Mouse (Mus musculus): Measurements from ENCODE around the gene Smg6.

The Smg6 gene

DNA sequence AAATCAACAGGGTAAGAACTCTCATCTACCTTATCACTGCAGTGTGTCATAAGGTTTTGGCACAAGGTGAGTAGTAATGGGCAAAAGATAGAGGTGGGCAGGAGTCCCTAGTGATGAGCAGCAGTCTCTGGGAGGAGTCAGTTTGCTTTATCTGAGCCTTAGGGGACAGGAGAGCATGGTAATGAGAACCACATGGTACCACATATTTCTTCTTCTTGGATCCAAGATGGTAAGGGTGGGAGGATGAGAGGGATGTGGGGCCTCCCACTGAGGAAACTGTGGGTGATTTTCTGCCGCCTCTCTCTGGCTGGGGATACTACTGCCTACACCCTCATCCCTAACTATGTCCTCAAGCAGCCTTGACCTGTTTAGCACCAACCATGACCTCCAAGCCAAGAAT, 125.6 kb downstream of the Smg6 start:
- no peak for DNase-seq

DNA sequence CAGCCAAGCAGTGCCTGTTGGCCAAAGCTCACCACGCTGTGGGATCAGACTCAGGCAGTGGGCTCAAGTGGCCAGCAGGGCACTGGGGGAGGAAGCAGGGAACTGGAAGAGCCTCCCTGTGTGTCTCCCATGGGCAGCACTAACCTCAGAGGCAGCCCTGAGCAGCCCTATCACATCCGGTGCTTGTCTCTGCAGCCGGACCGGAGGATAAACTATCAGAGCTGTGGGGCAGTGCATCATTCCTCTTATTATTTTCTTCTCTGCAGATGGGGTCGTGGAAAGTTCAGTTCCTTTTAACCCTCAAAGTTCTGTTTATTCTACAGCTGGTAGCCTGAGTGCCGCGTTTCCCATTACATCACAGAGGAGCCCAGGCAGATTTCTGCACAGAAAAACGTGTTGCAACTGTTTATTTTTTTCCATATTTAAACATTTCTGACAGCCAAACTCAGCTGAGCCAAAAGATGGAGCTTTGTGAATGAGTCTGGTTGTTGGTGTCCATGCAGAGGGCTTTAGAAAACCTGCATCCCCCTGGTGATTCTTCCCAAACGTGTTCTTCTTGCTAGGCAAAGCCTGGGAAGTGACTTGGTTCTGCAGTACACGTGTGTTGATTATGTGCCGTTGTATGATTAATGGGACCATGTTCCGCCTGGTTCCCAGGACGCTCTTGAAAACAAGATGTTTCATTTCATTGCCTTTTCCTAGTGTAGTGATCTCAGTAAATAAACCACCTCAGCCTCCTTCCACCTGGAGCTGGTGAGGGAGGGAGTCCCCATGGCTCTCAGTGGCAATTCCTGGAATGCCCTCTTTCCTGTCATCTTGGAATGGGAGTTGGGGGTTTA, 126.3 kb downstream of the Smg6 start:
- peak; percentile 22 for DNase-seq

DNA sequence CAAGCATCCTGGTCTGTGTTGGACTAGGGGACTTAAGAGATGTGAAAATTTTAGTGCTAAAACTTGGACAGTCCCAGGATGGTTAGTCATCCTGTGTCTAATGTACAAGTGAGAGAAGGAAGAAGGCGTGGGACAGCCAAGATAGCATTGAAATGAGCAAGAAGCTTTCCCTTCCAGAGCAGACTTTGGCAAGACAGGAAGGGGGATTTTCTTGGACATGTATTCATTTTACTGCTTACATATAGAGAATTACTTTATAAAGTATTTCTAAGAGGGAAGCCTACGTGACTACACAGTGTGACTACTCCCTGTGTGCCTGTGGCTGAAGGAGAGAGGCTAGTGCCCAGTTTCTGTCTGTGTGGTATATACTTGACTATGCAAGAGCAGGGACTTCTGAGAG, 127.4 kb downstream of the Smg6 start:
- no peak for DNase-seq

DNA sequence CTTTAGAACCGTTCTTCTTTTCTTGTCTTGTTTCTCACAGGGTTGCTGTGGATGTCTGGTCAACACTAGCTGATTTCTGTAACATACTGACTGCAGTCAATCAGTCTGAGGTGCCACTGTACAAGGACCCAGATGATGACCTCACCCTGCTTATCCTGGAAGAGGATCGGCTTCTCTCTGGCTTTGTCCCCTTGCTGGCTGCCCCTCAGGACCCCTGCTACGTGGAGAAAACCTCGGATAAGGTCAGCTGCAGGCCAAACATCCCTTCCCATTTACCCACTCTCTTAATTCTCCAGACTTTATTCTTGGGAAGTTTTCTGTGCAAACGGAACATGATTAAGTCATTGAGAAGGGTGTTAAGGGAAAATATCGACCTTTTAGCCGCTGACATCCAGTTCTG, 128.1 kb downstream of the Smg6 start:
- DNase-seq: no peak

DNA sequence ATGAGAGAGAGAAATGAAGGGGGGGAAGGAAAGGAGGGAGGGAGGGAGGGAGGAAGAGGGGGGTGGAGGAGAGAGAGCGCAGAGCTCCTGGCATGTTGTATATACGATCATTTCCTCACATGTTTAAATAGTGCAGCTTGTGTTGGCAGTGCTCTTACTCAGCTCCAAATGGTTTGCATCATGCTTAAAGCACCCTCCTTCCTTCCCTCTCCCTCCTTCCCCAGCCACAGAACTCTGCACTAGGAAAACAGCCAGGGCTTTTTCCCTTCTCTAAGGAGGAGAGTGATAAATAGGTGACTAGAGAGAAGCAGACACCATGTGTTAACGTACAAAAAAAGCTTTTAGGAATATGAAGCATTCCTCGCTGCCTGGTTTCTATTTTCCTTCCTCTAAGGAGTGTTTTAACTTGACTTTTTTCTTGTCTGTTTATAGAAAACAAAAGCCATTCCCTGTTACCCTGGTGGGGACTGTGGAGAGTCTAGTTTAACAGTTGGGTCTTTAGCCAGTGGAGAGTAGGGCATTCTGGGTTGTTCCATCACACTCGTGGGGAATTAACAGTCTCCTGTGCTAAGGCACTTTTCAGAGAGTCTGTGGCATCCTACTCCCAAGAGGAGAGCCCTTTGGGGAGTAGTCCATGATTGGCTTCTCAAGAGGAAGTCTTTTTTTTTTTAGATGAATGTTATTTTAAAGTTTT, 128.7 kb downstream of the Smg6 start:
- no peak for DNase-seq

DNA sequence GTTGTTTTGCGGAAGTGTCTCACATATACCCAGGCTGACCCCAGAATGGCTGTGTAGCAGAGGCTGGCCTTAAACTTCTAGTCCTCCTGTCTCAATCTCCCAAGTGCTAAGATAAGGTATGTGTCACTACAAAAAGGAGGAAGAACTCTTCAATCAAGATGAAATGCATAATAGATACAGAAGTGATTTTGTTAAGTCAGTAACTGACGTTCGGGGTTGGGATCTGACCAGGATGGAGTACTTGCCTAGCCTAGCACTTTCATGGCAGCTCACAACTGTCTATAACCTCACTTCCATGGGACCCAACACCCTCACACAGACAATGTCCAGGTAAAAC, 129.2 kb downstream of the Smg6 start:
- no peak for DNase-seq

DNA sequence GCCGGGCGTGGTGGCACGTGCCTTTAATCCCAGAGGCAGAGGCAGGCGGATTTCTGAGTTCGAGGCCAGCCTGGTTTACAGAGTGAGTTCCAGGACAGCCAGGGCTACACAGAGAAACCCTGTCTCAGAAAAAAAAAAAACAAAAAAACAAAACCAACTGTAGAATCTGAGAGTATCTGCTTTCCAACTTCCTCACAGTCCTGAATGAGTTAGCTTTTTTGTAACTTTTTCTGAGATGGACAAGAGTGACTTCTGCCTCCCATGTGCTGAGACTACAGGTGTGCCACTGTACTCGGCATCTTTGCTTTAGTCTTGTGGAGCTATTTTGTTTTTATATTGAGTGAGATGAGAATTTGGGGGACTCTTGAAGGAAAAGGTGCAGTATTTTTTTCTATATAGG, 137.0 kb downstream of the Smg6 start:
- DNase-seq: no peak

DNA sequence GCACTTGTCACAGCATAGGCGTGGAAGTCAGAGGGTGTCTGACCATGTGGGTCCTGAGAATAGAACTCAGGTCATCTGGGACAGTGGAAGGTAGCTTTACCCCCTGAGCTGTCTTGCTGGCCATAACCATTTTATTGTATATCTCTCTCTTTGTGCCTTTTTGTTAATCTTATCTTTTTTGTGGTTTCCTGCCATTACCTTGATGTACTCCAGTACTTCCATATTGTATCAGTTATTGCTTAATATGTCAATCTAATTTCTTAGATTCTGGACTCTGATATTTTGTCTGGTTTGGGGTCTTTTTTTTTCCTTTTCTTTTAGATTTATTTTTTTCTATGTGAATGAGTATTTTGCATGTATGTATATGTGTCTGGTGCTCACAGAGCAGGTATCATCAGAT, 138.6 kb downstream of the Smg6 start:
- no peak for DNase-seq

DNA sequence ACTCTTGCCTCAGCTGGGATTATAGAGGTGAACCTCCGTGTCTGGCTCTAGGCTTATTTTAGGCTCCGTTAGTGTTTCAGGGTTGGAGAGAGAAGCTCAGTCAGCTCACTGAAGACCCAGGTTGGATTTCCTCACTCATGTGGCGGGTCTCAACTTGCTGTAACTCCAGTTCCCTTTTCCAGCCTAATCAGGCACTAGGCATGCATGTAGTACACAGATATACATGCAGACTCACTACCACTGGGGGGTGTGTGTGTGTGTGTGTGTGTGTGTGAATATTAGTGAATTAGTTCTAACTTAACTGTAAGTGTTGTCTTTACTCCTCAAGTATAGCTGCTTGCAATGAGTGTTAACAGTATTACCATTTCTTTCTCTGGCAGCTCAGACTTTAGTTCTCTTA, 145.7 kb downstream of the Smg6 start:
- no peak for DNase-seq

DNA sequence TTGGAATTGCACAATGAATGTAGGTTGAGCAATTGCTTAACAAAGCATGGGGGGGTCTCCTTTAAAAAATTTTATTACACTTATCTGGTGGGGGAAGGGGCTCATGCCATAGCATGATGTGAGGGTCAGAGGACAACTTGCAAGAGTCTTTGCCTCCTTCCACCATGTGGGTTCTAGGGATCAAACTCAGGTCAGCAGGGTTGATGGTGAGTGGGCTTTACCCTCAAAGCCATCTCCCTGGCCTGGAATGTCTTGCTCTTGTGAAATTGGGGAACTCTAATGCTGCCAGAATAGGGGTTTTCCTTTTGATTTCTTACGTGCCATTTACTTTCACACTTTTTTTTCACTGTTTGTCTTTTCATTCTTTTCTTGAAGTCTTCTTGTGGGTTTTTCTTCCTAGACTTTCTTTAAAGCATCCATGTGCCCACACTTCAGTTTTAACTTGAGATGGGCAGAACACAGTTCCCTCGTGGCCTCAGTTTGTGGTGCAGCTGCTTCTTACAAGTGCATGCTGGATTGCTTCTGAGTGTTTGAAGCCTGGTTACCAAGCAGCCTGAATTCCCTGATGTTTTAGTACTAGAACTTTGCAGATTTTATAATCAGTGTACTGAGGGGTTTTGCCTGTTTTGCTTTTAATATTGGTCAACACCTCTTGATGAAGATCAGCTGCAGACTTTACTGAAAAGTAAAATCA, 147.5 kb downstream of the Smg6 start:
- no peak for DNase-seq

DNA sequence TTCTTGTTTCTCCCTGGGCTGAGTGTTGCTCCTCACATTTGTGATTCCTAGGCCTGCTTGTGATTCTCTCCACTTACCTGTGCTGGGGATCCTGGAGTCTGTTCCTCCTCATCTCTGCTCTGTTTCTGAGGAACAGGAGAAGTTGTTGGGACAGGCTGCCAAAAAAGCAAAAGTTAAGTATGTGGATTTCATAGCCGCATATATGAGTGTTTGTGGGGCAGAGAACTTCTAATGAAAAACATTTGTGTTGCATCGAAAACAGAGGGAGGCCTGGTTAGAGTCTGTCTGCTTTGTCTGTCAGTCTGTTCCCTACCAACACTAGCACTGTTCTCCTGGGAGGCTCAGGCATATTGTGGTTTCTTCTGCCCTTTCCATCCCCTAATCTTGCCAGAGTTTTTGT, 148.1 kb downstream of the Smg6 start:
- DNase-seq: no peak

DNA sequence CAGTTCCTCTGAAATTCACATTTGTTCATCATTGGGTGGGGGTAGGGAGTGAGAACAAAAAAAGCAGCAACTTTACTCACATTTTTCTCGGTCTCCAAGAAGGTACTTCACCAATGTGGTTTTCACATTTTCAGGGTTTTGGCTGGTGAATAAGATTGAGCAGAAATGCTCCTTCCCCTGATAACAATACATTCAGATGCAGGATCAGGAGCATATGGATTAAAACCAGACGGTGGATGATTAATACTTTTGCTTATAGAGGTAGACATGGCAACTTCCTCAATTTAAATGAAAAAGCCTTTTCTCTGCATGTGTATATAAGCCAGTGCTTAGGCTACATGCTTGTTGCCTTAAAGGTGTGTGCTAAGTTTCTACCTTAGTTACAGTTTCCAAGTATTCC, 148.9 kb downstream of the Smg6 start:
- DNase-seq: no peak

DNA sequence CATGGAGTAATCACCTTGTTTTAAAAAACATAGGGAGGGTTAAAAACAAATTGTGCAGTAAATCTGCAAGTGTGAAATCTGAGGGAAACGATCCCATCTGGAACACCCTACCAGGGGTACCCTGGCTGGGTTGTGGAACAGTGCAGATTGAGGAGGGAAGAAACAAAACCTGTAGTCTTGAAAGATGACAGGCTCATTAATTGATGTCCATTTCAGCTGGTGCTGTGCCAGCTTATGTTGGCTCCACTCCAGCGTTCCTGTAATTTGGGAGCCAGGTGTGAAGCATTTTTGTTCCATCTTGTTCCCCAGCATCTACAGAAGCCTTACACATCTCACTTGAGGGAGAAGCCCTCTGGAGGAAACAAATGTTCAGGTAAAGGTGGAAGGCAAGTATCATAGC, 153.0 kb downstream of the Smg6 start:
- DNase-seq: no peak

DNA sequence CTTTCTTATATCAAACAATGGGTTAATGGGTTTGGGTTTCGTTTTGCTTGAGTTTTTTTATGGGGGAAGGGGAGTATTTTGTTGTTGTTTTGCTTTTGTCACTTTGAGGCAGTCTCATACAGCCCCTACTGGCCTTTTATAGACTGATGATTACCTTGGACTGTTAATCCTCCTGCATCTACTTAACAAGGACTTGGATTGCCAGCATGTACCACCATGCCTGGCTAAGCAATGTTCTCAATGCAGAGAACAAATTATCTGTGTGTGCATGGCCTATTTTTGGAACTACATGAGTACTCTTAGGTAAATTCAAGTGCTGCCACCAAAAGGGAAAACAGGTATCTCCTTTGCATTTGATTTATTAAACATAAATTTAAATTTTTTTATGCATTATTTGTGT, 157.4 kb downstream of the Smg6 start:
- DNase-seq: no peak

DNA sequence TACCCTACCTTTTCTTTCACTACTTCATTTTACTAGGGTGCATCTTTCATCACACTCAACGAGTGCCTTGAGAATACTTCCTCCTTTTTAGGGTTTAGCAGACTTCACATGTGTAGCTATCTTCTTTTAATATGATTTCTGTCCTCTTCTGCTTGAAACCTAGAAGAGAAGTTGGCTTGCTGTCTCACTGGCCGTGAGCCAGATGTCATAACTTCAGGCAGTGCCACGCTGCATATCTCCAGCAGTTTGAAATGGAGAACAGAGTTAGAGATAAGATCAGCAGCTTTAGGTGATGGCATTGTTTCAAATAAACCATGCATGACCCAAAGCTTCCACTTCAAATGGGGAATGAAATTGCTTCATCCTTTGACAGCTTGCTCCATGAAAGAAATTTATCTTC, 166.5 kb downstream of the Smg6 start:
- DNase-seq: peak; percentile 26

DNA sequence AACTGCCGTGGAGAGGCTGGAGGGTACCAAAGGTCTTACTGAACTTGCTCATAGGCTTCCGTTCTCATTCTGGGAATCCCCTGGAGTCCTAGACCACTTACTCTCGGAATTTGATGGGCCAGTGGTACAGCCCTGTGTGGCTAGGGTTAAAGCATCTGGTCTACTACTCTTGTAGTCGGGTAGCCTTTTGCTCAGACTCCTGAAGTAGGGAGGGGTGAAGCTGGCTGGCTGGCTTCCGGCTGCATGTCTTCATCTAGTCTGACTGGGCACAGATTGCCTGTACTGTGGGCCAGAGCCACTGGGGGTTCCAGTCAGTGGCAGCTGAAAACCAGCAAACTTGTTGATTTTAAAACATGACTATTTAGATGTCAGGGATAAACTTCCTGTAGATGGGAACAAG, 167.0 kb downstream of the Smg6 start:
- DNase-seq: peak; percentile 12

DNA sequence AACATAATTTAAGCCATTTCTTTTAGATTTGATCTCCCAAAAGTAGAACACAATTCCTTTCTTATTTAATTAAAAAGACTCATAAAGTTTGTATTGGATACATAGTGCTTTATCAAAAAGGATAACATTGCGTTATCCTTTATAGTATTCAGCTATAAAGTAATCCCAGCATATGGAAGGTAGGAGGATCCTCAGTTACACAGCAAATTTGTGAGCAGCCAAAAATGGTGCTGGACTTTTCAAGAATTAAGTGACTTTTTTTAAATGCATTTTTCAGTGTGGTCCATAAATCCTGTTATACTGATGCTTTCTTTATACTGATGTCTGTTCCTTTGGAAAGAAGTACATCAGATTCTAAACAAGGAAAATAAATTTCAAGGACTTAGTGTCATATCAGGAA, 169.1 kb downstream of the Smg6 start:
- DNase-seq: no peak

DNA sequence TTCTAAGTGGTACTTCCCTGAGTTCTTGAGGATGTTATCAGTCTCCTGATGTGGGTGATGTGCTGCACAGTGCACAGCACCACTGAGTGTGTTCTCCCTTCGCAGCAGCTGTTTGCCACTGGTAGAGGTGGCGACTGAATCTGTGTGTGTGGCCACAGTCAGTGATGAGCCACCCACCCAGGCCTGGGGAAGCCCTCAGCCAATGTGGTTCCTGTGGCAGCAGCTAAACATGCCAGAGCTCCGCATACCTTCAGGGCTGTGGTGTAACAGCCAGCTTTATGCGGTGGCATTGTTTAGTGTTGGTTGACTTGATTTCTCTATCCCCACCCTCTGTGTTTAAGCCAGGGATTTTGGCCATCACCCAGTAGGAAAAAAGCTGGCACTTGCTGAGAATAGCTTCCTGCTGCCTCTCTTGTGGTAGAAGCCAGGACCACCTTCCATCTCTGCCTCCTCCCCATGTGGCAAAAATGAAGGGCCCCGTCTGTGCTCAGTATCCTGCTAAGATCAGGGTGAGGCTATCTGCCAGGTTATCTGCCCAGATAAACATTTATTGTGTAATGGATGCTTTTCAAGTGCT, 177.2 kb downstream of the Smg6 start:
- no peak for DNase-seq

DNA sequence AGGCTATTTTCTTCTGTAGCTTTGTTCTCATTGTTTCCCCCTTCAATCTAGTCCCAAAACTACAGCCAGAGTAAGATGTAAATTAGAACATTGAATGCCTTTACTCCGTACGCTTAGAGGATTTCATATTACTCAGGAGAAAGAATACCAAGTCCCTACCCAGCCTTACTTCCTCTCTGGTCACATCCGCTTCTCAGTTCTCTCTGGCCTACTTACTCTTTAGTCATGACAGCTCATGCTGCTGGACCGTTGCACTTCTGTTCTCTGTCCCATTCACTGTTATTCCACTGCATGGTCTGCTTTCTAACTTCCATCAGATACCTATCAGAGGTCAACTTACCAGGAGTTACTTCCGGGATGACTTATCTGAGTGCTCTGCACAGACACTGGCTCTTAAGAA, 181.0 kb downstream of the Smg6 start:
- DNase-seq: no peak

DNA sequence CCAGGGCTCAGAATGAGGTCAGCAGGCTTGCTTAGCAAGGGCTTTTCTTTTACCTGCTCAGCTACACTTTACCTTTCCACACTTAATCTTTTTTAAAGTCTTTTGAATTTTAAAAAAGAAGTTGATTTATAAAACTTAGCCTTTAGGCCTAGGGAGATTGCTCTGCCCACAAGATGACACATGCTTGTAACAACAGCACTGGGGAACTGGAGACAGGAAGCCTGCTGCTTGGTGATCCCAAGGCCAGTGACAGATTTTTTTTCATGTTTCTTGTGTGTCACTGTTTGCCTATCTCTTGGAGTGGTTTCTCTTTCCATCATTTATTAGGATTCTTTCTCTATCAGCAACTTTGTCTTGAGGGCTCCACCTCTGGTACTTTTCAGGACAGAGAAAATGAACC, 183.3 kb downstream of the Smg6 start:
- DNase-seq: no peak

DNA sequence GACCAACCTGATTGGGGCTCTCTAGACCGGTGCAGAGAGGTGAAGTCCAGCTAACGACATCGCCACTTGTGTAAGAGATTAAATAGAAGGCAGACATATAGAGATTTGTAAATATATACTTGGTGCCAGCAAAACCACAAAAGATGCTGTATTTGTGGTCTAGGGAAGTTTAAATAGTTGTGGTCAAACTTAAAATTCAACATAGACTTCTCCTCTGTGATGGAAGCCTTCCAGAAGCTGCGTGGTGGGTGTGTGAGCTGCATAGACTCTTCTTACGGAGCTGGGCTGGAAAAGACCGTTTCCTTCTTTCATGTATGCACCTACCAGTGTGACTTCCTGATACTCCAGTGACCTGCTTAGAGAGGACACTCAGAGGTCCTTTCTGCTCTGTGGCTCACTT, 190.8 kb downstream of the Smg6 start:
- no peak for DNase-seq

DNA sequence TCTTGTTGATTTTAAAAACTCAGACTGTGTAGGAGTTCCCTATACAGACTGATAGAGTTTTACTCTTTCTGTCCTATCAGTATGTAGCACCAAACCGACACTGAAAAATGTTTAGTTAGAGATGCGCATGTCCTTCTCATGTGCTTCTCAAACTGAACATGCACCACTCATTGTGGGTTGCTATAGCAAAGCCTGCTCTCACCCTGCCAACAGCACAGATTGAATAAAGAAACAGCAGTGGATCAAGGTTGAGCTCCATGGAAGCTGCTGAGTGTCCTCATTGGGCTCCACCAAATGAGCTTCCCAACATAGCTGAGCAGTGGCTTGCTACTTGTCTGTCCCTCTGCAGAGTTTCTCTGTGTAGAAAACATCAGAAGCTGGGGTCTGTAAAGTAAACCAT, 192.5 kb downstream of the Smg6 start:
- no peak for DNase-seq

DNA sequence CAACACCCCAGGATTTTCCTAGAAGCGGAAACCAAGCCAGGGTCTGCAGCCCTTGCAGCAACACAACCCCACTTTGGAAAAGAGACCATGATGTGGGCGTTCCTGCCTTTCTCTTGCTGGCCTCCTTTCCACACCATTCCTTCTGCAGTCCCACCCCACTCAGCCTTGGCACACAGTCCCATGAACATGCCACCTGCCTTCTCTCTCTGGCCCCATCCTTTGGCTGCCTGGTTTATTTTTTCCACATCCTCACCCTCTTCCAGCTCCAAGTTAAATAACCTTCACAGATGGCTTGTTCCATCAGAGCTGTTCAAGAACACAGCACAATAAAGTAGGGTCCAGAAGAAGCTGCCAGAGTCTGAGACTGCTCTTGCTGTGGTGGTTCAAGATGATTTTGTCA, 193.7 kb downstream of the Smg6 start:
- DNase-seq: no peak

DNA sequence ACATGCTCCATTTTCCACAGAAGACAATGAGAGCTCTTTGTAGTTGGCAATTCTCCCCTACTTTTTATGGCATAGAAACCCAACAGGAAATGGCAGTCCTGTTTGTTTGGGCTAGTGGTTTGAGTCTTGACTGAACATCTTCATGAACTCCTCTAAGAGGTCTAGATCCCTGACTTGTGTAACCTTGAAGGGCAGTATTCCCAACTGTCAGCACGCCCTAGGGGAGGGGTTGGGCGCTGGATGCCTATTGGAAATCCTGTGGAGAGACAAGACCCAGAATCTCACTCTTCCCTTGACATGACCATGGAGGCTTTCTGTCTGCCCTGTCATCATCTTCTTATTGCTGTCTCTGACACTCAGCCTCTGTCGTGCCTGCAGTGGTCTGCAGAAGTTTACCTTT, 194.2 kb downstream of the Smg6 start:
- no peak for DNase-seq
